Mouse (Mus musculus) mouse trophoblast stem cell (cell line): ENCODE results near the gene Sec24b.

Source experiments
- in situ Hi-C, 2 experiments: fragments of 300-500 bp; cut with MseI, MboI; formaldehyde crosslinking; loops; 2 replicates in 1 of 2; 3 replicates in 1 of 2; pipeline ENCODE4 v1.15.1; 2025

Gene Sec24b

GRCm38 (mm10) chr3:130061281-130061680 lies at the start of gene Sec24b:
TSS of gene Sec24b (minus strand) at chr3:130061553.
- in situ Hi-C loops = no loop called here

GRCm38 (mm10) chr3:130104471-130104870 lies 43.1 kb upstream of the Sec24b start:
- in situ Hi-C loops = loop anchor here (5.0 to 10.0 kb wide), 3 partner anchors 470 to 590 kb away; no protein-coding TSS in a partner anchor

DNA sequence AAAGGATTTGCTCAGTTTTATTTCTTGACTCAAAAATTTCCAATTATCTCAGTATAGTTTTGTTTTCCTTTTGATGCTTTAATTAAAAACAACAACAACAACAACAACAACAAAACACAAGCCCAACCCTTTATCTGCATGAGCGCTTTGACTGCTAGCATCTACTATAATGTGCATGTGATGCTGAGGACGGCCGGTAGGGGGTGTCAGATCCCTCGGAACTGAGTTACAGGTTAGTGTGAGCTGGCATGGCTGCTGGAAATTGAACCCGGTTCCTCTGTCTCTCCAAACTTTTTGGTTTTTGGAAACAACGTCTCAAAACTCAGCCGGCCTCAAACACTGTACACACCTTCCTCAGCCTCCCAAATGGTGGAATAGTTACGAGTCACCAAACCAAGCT lies 42.1 kb upstream of the Sec24b start:
- in situ Hi-C loops = loop anchor here (5.0 to 10.0 kb wide), 3 partner anchors 471 to 591 kb away; no protein-coding TSS in a partner anchor

GRCm38 (mm10) chr3:130095160-130095781 lies 33.9 kb upstream of the Sec24b start:
- in situ Hi-C loops = no loop called here

GRCm38 (mm10) chr3:130094125-130094704 lies 32.9 kb upstream of the Sec24b start:
- in situ Hi-C loops = no loop called here

- in situ Hi-C loops = no loop called here
Measured at GRCm38 (mm10) chr3:130090460-130090859, 29.1 kb upstream of the Sec24b start.

GRCm38 (mm10) chr3:130088654-130089053 lies 27.3 kb upstream of the Sec24b start:
- in situ Hi-C loops = loop anchor here in 1 of 2 experiments (5.0 kb wide), 1 partner anchor 604 kb away; no protein-coding TSS in a partner anchor

DNA sequence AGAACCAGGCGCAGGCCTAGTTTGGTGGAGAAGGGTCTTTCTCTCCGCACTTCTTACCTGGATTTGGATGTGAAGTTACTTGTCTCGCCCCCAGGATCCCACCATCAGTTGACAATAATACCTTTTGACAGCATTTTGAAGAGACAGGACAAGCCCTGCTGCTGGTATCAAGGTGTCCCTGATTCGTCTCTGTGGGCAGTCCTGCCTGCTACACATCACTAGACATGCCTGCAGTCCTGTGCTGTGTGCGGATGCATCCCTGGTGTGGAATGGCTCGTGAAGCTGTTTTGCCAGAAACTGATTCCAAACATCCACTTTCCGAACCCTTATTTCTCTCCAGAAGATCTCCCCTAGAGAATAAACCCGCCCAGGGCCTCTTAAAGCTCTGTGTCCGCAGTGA lies 26.1 kb upstream of the Sec24b start:
- in situ Hi-C loops = loop anchor here in 1 of 2 experiments (5.0 kb wide), 1 partner anchor 605 kb away; no protein-coding TSS in a partner anchor

GRCm38 (mm10) chr3:130086372-130087080 lies 25.2 kb upstream of the Sec24b start:
- in situ Hi-C loops = loop anchor here in 1 of 2 experiments (5.0 kb wide), 1 partner anchor 606 kb away; no protein-coding TSS in a partner anchor

DNA sequence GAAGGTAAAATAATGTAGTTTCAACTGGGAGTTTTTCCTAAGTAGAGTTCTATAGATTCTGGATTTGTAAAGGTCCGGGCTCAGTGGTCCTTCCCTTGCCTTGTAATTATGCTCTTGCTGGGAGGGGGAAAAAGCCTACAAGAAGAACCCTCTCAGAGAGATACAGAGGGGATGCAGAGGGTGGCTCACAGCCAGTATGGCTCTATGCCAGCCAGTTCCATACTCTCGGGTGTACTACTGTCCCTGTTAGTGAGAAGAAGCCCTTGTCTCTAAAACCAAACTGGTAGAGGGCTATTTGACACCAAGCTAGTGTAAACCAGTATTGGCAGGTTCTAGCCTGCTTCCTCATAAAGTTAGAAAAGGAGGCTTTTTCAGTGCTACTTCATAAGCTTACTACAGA lies 22.0 kb upstream of the Sec24b start:
- in situ Hi-C loops = no loop called here

GRCm38 (mm10) chr3:130080666-130081065 lies 19.3 kb upstream of the Sec24b start:
- in situ Hi-C loops = no loop called here

GRCm38 (mm10) chr3:130079794-130080193 lies 18.4 kb upstream of the Sec24b start:
- in situ Hi-C loops = loop anchor here (5.0 kb wide), 1 partner anchor 147 kb away; no protein-coding TSS in a partner anchor

GRCm38 (mm10) chr3:130077291-130077690 lies 15.9 kb upstream of the Sec24b start:
- in situ Hi-C loops = loop anchor here (5.0 kb wide), 1 partner anchor 145 kb away; no protein-coding TSS in a partner anchor

DNA sequence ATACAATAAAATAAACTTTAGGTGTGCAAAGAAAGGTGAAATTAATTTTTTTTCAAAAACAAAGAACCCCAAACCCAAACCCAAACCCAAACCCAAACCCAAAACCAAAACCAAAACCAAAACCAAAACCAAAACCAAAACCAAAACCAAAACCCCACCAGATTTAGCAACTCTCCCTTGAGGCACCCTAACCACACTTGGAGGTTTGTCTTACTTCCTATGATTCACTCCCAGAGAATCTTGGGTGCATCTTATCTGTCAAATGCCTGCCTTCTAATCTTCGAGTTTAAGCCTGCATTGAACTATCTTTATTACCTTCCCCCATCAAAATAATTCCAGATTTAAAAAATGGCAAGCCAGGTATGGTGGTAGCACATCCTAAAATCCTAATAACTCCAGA lies 14.4 kb upstream of the Sec24b start:
- in situ Hi-C loops = loop anchor here (5.0 kb wide), 1 partner anchor 143 kb away; no protein-coding TSS in a partner anchor

DNA sequence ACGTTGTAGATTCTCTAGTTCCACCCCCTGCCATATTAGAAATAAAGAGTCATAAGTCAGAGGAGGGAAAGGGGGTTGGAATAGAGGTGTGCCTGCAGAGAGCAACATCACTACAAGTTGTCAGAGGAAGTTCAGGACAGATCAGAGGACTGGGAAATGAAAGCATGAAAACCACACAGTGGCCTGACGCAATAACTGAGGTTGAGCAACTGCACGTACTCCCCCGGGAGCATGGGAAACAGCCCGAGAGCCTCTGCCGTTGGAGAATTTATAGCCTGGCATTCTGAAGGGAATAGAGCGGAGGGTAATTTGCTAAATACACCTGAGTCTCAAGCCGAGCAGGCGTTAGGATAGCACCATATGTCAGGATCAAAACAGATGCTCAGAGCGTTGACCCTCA lies 11.7 kb upstream of the Sec24b start:
- in situ Hi-C loops = no loop called here

GRCm38 (mm10) chr3:130071918-130072317 lies 10.6 kb upstream of the Sec24b start:
- in situ Hi-C loops = no loop called here

GRCm38 (mm10) chr3:130060396-130061029 lies 840 bp downstream of the Sec24b start:
- in situ Hi-C loops = no loop called here

DNA sequence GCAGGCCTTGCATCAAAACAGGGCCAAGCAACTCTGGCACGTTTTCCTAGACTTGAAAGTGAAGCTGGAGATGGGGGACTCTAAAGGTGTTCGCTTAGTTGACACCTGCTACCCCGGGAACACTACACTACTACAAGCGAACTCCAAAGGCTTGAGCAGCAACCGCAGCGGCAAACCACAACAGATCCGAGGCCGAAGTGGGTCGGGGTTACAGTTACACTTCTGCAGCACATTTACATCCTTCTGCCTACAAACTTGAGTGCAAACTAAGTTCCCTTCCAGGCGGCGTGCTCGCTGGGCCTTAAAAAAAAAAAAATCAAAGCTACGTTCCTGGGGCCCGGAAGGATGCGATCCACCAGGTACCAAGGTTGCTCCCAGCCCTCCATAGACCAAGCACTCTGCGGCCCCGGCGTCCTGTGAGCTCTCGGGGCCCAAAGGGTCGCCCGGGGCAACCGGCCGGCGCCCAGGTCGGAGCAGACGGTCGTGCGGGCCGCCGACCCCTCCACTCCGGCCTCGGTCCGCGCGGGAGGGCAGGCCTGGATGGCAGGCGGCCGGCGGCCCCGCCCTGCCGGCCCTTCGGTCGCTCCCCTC lies 1.5 kb downstream of the Sec24b start:
- in situ Hi-C loops = no loop called here

- in situ Hi-C loops = no loop called here
Measured at GRCm38 (mm10) chr3:130058488-130058887, 2.9 kb downstream of the Sec24b start.

- in situ Hi-C loops = no loop called here
Measured at GRCm38 (mm10) chr3:130057569-130058345, 3.6 kb downstream of the Sec24b start.
